Mouse (Mus musculus): ENCODE data around the gene Prkaa2. TPM values are rescaled to one million over a fixed set of nuclear protein-coding genes. Genes with fewer than 3 reads are reported as not detected.

Gene Prkaa2
- polyA plus RNA-seq, 1 experiment = 11.5 TPM

Other genes starting within 250 kb of the Prkaa2 start
- 0.06 TPM in 1 of 2 replicates, not detected in the other for gene C8a, start 233.5 kb downstream of the Prkaa2 start, polyA plus RNA-seq (2012; rRNA removed)
- gene Fyb2, start 196.4 kb downstream of the Prkaa2 start, polyA plus RNA-seq (2012; rRNA removed) = 0.92 and 1.0 TPM in 2 replicates
- gene Plpp3, start 47.5 kb upstream of the Prkaa2 start, polyA plus RNA-seq (2012; rRNA removed) = 200 and 237 TPM in 2 replicates